Mouse (Mus musculus) left cerebral cortex, postnatal 4 days (tissue): ENCODE measurements at regions not wholly inside any gene's neighbourhood (a gene's known extent, or its start where the extent isn't known, plus 50 kb on each side); places are given as distances from the start of the nearest gene placed in this dataset.
"Not testable (repeated sequence)": the region's sequence is repeated elsewhere in the genome, so short reads cannot be mapped to it uniquely, and the experiment has no call there.

Experiments
- DNase-seq: peaks from one replicate; pipeline ENCODE4 v3.0.0-alpha.2; 2022
- intact Hi-C: fragments of 180-260 bp; cut with DNase I; formaldehyde crosslinking; loops from one replicate; pipeline ENCODE4 v1.15.1; 2025

- intact Hi-C loops = no loop called here
- DNase-seq = peak; percentile 24
Observed at GRCm38 (mm10) chr6:7120136-7120535, 164.3 kb downstream of the Sdhaf3 start.

GRCm38 (mm10) chr6:7133042-7133441 lies 177.2 kb downstream of the Sdhaf3 start:
- no peak for DNase-seq
- intact Hi-C loops = no loop called here

DNA sequence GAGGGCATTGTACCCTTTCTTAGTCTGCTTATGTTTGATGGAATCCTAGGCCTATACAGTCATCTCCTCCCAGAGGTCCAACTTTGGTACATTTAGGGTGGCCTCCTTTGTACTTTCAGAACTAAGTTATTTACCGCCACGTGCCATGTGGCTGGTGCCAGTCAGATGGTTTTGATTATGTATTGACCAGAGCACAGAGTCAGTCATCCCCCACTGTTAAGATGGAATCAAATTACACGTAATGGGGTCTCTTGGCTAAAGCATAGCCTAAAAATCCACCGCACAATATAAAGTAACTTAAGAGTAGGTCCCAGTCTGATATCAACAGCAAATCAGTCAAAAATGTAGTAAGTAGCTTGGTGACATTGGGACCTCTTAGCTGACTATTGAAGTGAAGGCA lies 178.3 kb downstream of the Sdhaf3 start:
- DNase-seq = no peak
- intact Hi-C loops = no loop called here

- intact Hi-C loops = no loop called here
- DNase-seq = no peak
Observed at GRCm38 (mm10) chr6:7134888-7135287, 179.1 kb downstream of the Sdhaf3 start.

- peak; percentile 2 for DNase-seq
- intact Hi-C loops = no loop called here
Observed at GRCm38 (mm10) chr6:7181711-7182110, 225.9 kb downstream of the Sdhaf3 start.

DNA sequence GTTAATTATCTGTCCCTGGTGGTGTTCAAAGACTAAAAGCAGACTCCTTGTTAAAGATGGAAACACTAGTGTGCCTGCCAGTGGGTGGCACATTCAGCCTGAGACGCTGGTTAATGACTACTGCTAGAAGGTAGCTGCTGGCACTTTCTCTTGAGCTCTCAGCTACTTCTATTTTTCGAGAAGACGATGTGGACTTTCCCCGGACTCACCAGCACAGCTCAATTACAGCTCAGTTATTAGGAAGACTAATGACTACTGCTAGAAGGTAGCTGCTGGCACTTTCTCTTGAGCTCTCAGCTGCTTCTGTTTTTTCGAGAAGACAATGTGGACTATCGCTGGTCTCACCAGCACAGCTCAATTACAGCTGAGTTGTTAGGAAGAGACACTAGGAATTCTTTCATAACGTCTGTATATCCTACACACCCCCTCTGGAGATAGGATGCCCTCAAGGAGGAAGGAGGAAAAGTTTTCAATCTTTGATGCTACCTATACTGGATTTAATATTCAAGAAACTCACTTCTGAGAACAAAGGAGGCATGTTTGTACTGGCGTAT lies 243.3 kb downstream of the Sdhaf3 start:
- DNase-seq = no peak
- intact Hi-C loops = no loop called here

DNA sequence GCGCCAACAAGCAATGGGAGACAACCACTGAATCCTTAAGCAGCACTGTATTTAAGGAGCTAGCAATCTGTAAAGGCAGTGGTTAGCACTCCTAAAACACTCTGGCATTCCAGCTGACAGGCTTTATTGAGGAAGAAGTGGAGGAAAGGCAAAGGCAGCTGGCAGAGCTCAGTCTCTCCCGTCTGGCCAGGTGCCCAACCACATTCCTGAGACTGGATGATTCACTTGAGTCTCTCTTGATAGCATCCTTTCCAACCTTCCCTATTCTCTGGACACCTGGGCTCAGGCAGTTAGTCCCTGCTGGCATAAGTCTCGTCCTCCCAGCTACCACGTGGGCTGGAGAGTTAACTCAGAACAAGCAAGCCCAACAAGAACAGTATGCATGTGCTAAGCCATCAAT lies 260.1 kb downstream of the Sdhaf3 start:
- no peak for DNase-seq

DNA sequence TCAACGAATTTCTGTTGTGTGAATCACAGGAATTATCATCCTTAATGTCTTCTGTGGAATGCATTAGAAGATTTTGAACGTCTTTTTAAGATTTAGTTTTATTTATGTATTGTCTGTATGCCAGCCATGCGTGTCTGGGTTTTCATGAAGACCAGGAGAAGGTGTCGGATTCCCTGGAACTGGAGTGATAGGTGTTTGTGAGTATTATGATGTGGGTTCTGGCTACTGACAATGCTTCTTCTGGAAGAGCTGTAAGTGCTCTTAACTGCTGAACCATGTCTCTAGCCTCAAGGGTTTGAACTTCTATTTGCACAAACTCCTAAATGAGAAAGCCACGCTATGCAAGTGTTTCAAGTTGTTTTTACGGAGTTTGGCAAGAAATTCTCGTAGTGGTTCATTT lies 296.5 kb downstream of the Sdhaf3 start:
- intact Hi-C loops = no loop called here
- no peak for DNase-seq

More for the DNA sequence above, 260.1 kb downstream of the Sdhaf3 start:
- intact Hi-C loops = no loop called here

GRCm38 (mm10) chr6:7277431-7277830 lies 277.2 kb upstream of the Tac1 start:
- no peak for DNase-seq
- intact Hi-C loops = no loop called here

GRCm38 (mm10) chr6:7306956-7307355 lies 247.7 kb upstream of the Tac1 start:
- DNase-seq = no peak
- intact Hi-C loops = no loop called here

DNA sequence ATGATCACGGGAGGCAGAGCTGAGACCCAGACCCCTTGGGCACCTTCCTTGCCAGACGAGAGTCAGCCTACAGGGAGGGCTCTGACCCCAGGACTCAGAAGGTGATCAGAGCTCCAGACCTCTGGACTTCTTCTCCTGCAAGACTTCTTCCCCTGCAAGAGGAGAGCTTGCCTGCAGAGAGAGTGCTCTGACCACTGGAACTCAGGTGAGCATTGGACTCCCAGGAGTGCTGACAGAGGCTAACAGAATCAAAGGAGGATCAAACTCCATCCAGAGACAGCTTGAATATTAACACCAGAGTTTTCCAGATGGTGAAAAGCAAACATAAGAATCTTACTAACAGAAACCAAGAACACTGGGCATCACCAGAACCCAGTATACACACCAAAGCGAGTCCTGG lies 241.2 kb upstream of the Tac1 start:
- no peak for DNase-seq
- intact Hi-C loops = no loop called here

DNA sequence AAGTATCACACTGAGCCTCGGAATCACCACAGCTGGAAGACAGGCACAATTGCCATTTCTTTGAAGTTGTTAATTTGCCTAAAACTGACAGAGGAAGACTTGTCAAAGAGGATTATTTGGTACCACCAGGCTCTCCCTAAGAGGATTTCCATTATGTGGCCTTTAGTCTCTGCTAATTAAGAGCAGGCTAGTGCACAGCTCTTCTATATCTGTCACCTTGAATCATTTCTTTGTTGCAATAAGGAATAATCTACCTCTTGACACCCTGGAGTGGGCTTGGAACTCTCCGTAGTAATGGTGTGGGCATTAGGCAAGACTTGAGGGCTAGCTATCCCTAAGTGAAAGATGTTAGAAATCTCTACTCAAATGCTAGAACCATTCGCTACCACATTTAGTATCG lies 227.7 kb upstream of the Tac1 start:
- no peak for DNase-seq

DNA sequence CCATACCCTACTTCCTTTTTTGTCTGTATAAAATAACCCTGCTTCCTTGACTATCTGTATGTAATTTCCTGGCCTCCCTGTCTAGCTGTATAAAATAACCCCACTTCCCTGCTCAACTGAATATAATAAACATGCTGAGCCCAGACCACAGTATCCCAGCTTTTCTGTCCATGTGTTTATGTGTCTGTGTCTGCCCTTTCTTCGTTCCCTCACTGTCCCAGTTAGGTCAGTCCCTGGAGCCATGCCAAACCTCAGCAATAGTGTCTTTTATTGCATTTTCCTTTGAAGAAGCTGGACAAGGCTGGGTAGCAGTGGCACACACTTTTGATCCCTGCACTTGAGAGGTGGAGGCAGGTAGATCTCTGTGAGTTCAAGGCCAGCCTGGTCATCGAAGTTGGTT lies 198.0 kb upstream of the Tac1 start:
- no peak for DNase-seq
- intact Hi-C loops = no loop called here

More for the DNA sequence above, 227.7 kb upstream of the Tac1 start:
- intact Hi-C loops = no loop called here

DNA sequence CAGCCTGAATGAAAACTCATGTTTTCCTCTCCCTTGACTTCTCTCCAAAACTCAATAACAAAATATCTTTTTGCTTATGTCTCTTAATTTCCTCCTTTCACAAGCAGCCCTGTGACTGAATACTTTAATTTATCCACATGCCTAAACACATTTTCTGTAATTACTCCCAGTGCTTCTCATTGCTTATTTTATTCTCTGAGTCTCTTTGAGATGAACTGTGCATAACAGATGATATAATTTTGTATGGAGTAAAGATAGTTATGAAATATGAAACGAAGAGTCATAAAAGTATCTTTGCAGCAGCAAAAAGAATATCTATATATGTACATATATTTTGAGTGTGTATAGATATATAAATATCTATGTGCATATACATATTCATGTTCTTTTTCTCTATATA lies 187.5 kb upstream of the Tac1 start:
- intact Hi-C loops = no loop called here
- no peak for DNase-seq

- intact Hi-C loops = loop anchor here (10.0 kb wide), 1 partner anchor 270 kb away; no protein-coding TSS in a partner anchor
Observed at GRCm38 (mm10) chr6:7374629-7375028, 180.1 kb upstream of the Tac1 start.

GRCm38 (mm10) chr6:7375851-7376250 lies 178.8 kb upstream of the Tac1 start:
- DNase-seq = no peak
- intact Hi-C loops = loop anchor here (10.0 kb wide), 1 partner anchor 269 kb away; no protein-coding TSS in a partner anchor

More at GRCm38 (mm10) chr6:7374629-7375028, 180.1 kb upstream of the Tac1 start:
- DNase-seq = no peak

GRCm38 (mm10) chr6:7378651-7379050 lies 176.0 kb upstream of the Tac1 start:
- no peak for DNase-seq
- intact Hi-C loops = loop anchor here (10.0 kb wide), 1 partner anchor 266 kb away; no protein-coding TSS in a partner anchor

- intact Hi-C loops = no loop called here
Observed at GRCm38 (mm10) chr6:7424731-7425130, 129.9 kb upstream of the Tac1 start.

DNA sequence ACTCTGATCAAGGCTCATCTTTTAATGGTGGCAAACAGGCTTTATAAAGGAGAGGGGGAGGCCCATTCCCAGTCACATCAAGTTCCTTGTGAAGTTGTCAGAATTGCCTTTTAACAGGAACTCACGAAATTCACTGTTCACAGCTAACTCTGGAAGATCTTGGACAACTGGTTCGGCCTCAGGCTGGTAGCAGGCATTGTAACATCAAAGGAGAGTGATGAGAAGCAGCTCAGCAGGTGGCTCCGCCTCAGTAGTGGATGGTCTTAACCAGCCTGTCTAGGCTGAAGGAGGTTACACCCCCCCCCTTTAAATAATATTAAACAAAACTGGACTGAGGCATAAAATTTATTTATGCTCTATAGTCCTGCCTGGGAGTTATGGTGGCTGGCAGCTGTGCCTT lies 113.0 kb upstream of the Tac1 start:
- intact Hi-C loops = no loop called here
- DNase-seq = no peak

More at GRCm38 (mm10) chr6:7424731-7425130, 129.9 kb upstream of the Tac1 start:
- no peak for DNase-seq

DNA sequence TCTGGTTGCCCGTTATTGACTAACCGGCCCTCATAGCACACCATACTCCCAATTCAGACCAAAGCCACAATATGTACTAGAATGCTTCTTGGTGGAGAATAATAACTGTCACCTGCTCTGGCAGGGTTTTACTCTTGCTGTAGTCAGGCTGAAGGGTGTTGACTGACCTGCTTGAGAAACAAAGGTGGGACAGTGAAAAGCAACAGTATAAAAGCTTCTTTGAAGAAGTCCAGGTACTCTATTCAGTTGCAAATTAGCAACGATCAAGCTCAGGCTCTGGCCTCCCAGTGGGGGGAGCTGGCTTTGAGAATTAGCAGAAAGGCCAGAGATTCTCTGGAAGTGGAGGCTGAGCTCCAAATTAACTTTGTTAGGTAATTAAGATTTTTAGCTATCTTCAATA lies 112.4 kb upstream of the Tac1 start:
- DNase-seq, intact Hi-C loops: not testable (repeated sequence)

GRCm38 (mm10) chr6:7455881-7456280 lies 98.8 kb upstream of the Tac1 start:
- no peak for DNase-seq
- intact Hi-C loops = no loop called here

DNA sequence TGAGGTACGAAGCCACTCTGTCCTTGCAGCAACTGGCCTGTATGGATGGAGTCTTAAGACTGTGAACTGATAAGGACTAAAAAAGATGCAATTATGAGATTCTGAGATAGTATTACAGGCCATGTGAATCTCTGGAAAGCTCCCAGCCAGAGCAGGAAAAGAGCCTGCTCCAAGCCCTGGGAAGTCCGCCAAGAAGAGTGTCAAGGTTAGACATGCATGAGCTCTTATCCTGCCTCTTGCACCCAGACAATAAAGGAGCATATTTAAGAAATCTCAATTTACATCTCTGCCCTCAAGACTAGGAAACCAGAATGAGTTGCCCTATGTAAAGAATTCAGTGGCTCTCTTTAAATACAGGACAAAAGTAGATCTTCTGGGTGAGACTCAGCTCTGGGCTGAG lies 90.8 kb upstream of the Tac1 start:
- peak; percentile 77 for DNase-seq
- intact Hi-C loops = no loop called here

DNA sequence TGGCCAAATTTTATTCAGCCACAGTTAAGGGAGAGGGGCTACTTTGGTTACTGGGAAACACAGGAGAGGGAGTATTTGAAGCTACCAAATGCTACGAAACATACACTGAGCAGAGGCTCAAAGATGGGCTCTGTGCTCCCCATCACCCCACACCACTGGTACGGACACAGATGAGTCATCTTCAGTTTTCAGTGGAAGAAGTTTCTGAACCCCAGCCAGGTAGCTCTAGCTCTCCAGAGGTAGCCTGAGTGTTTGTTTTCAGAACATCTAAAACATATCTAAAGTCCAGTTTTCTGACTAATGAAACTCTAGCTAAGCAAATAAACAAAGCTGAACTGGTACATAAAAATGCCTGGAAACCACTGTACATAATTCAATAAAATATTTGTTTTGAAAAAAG lies 90.3 kb upstream of the Tac1 start:
- no peak for DNase-seq
- intact Hi-C loops = no loop called here
